ENCODE assay signal across 10 mouse cellular contexts in the genomic region with DNA sequence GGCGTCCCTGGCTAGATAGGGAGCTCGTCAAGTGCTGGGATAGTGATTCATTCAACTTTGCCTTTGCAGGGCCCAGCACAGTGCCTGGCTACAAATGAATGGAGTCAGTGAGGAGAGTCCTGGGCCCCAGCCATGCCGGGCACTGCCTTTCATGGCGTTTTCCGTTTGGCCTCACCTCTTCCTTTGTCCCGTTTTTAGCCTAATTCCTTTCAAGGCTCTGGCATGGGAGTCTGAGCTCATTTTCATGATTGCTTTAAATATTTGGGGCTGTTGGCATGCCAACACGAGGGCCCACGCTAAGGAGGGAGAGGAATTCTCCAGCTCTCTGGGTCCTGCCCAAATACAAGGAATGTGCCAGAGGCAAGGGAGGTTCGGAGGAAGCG. TPM values are rescaled to one million over a fixed set of nuclear protein-coding genes. Genes with fewer than 3 reads are reported as not detected.
DNase-seq lines count a peak whose midpoint lies in the region; ATAC-seq and TF ChIP-seq lines count a peak whose summit lies in the region.
"Had no signal": no experiment of that assay in that cellular context is flagged by ENCODE, and none has a peak within 500 bp of the region (broad histone marks: within the 10 kb centered on the region; RNA-seq: fewer than 3 reads in every experiment).

No protein-coding gene starts in this region.

- peak; percentile 37 for DNase-seq in retina, postnatal 1 day
- DNase-seq in retina, embryonic 14.5 days (ENCODE audit: low spot score): no peak
- peak; percentile 29 for DNase-seq in lung, postnatal 10 days
- DNase-seq in stomach, postnatal 0 days (ENCODE audit: low spot score): peak; percentile 28
- DNase-seq in heart, embryonic 10.5 days (ENCODE audit: low spot score): no peak
- no peak for DNase-seq in gastrocnemius, postnatal 14 days

- intact Hi-C loops in gastrocnemius, postnatal 14 days (cut with DNase I; ENCODE audit: low total_unique reads): no loop called here

- H3K4me2 ChIP-seq in hindbrain, embryonic 13.5 days: no peak overlapping the region
- no peak overlapping the region for H3K4me2 ChIP-seq in stomach, postnatal 0 days (replicated peaks; ENCODE audit: low read depth)

- TF ChIP-seq CTCF in stomach, postnatal 0 days (IDR thresholded peaks at IDR 0.05; ENCODE audit: low read depth): no peak

- peaks cover 23% of the 10 kb centered on the region for H3K4me1 ChIP-seq in hindbrain, embryonic 13.5 days (replicated peaks)
- no peaks in the 10 kb centered on the region; the same call in 1 of the 2 replicates for H3K4me1 ChIP-seq in stomach, postnatal 0 days (replicated peaks; ENCODE audit: control insufficient read depth, insufficient read depth)
- H3K4me1 ChIP-seq in heart, embryonic 10.5 days: peaks cover 10% of the 10 kb centered on the region

- no peaks in the 10 kb centered on the region for H3K9me3 ChIP-seq in hindbrain, embryonic 13.5 days
- H3K9me3 ChIP-seq in stomach, postnatal 0 days (ENCODE audit: control insufficient read depth, low read length): no peaks in the 10 kb centered on the region
- H3K9me3 ChIP-seq in heart, embryonic 10.5 days: no peaks in the 10 kb centered on the region

- no peaks in the 10 kb centered on the region for H3K36me3 ChIP-seq in hindbrain, embryonic 13.5 days
- no peaks in the 10 kb centered on the region for H3K36me3 ChIP-seq in stomach, postnatal 0 days (ENCODE audit: control insufficient read depth, insufficient read depth, low read length)
- H3K36me3 ChIP-seq in heart, embryonic 10.5 days: no peaks in the 10 kb centered on the region

- H3K9ac ChIP-seq in hindbrain, embryonic 13.5 days: no peak overlapping the region
- H3K9ac ChIP-seq in stomach, postnatal 0 days (ENCODE audit: low read length): no peak overlapping the region

- TF ChIP-seq EP300 in stomach, postnatal 0 days (optimal IDR thresholded peaks at IDR 0.05): no peak

- H3K4me3 ChIP-seq in hindbrain, embryonic 13.5 days: no peak overlapping the region
- H3K4me3 ChIP-seq in stomach, postnatal 0 days (ENCODE audit: low read depth, low read length): no peak overlapping the region
- no peak overlapping the region for H3K4me3 ChIP-seq in heart, embryonic 10.5 days
- H3K4me3 ChIP-seq: myocyte had no signal

- peak overlapping the region; percentile 78 for H3K27ac ChIP-seq in hindbrain, embryonic 13.5 days
- H3K27ac ChIP-seq in stomach, postnatal 0 days (replicated peaks): peak overlapping the region; percentile 49; the same call in 1 of the 2 replicates
- no peak overlapping the region for H3K27ac ChIP-seq in heart, embryonic 10.5 days

- H3K27me3 ChIP-seq in hindbrain, embryonic 13.5 days: no peaks in the 10 kb centered on the region
- no peaks in the 10 kb centered on the region for H3K27me3 ChIP-seq in stomach, postnatal 0 days (ENCODE audit: control insufficient read depth, insufficient read depth, low read length)
- H3K27me3 ChIP-seq in heart, embryonic 10.5 days (ENCODE audit: insufficient read depth, poor library complexity, severe bottlenecking): peaks cover 19% of the 10 kb centered on the region

- 48% methylated on average over 10 of the region's 10 CpGs for WGBS in hindbrain, embryonic 13.5 days
- 63% methylated on average over 10 of the region's 10 CpGs for WGBS in stomach, postnatal 0 days
- 78% methylated on average over 10 of the region's 10 CpGs for WGBS in heart, embryonic 10.5 days

- peak; percentile 72 for ATAC-seq in hindbrain, embryonic 13.5 days (ENCODE audit: low FRiP score)
- peak; percentile 31; the same call in 1 of the 2 replicates for ATAC-seq in stomach, postnatal 0 days (ENCODE audit: low FRiP score, low TSS enrichment)
- ATAC-seq in granulocyte monocyte progenitor cell, adult 5-6 weeks (replicated peaks; ENCODE audit: poor library complexity, severe bottlenecking): no peak

RNA-seq across cellular contexts. Expression of gene Rpl37a, which starts 28.6 kb away (rescaled TPM):
- 1,191 and 1,281 TPM in 2 replicates for polyA plus RNA-seq in hindbrain, embryonic 13.5 days (2015; fragmentation: Nextera tagmentation; extraction: Ambion mirVana)
- polyA plus RNA-seq in stomach, postnatal 0 days (2015; fragmentation: Nextera tagmentation; extraction: Ambion mirVana): 2,096 and 2,231 TPM in 2 replicates
- 999 and 1,018 TPM in 2 replicates for polyA plus RNA-seq in heart, embryonic 10.5 days (2016; fragmentation: Nextera tagmentation; extraction: Ambion mirVana)
- total RNA-seq in gastrocnemius, postnatal 14 days (2021): 100 to 1,000 TPM; 731 to 785 TPM
- total RNA-seq in granulocyte monocyte progenitor cell, adult 5-6 weeks (2014; fragmentation: Nextera tagmentation): 2,326 and 2,389 TPM in 2 replicates
- 479 and 580 TPM in 2 replicates for total RNA-seq in granulocyte monocyte progenitor cell, adult 5-6 weeks (2017)

RNA-seq across cellular contexts. Expression of gene Ankar, which starts 39.3 kb away (rescaled TPM):
- not detected in 2 replicates for polyA plus RNA-seq in hindbrain, embryonic 13.5 days (2015; fragmentation: Nextera tagmentation; extraction: Ambion mirVana)
- polyA plus RNA-seq in stomach, postnatal 0 days (2015; fragmentation: Nextera tagmentation; extraction: Ambion mirVana): not detected in 2 replicates
- not detected in 2 replicates for polyA plus RNA-seq in heart, embryonic 10.5 days (2016; fragmentation: Nextera tagmentation; extraction: Ambion mirVana)
- not detected for total RNA-seq in gastrocnemius, postnatal 14 days (2021)
- total RNA-seq in granulocyte monocyte progenitor cell, adult 5-6 weeks (2014; fragmentation: Nextera tagmentation): not detected in 2 replicates
- total RNA-seq in granulocyte monocyte progenitor cell, adult 5-6 weeks (2017): not detected in 2 replicates
- polyA plus RNA-seq: embryonic facial prominence, embryonic 11.5 days; myocyte had no signal

Comparison
In these comparisons a context has a peak if more than half of its experiments do, and no peak if none do; other contexts are left out.
1. DNase-seq: peak in retina, postnatal 1 day (single experiment), lung, postnatal 10 days (single experiment) and stomach, postnatal 0 days (single experiment); none in retina, embryonic 14.5 days (single experiment), heart, embryonic 10.5 days (single experiment) and gastrocnemius, postnatal 14 days (single experiment).